Mouse (Mus musculus) heart, postnatal 4 days (tissue): ENCODE data around the gene Tmem178b. TPM values are rescaled to one million over a fixed set of nuclear protein-coding genes. Genes with fewer than 3 reads are reported as not detected.
A peak's percentile ranks its signal among the peaks of the same experiment; 100 is the strongest.

Source experiments
- DNase-seq: peaks from one replicate; pipeline ENCODE4 v3.0.0; 2021
- total RNA-seq, 2 experiments: library from RNA; stranded (reverse); gene quantifications; 2 replicates each; pipeline ENCODE4 v1.2.3; 2021

Gene Tmem178b
- total RNA-seq, result under 1 TPM; 0.16 to 0.29 TPM

GRCm38 (mm10) chr6:39872901-39873591 lies at the start of gene Tmem178b:
Gene Tmem178b, plus strand, starts transcription at chr6:39873271.
- DNase-seq, result peak; percentile 6

GRCm38 (mm10) chr6:39828736-39829135 lies 44.3 kb upstream of the Tmem178b start:
- DNase-seq, result peak; percentile 53

- DNase-seq, result no peak
Observed at GRCm38 (mm10) chr6:39843698-39844342, 29.3 kb upstream of the Tmem178b start.

GRCm38 (mm10) chr6:39847538-39847937 lies 25.5 kb upstream of the Tmem178b start:
- no peak for DNase-seq

GRCm38 (mm10) chr6:39848766-39849165 lies 24.3 kb upstream of the Tmem178b start:
- no peak for DNase-seq

- no peak for DNase-seq
Observed at GRCm38 (mm10) chr6:39849667-39850066, 23.4 kb upstream of the Tmem178b start.

- DNase-seq, result peak; percentile 23
Observed at GRCm38 (mm10) chr6:39870271-39871135, 2.6 kb upstream of the Tmem178b start.

- peak; percentile 73 for DNase-seq
Observed at GRCm38 (mm10) chr6:39871381-39872305, 1.4 kb upstream of the Tmem178b start.

GRCm38 (mm10) chr6:39872306-39872900 lies 668 bp upstream of the Tmem178b start:
- DNase-seq, result peak; percentile 6

- DNase-seq, result no peak
Observed at GRCm38 (mm10) chr6:39875186-39875585, 2.1 kb downstream of the Tmem178b start.

- no peak for DNase-seq
Observed at GRCm38 (mm10) chr6:39876444-39876843, 3.4 kb downstream of the Tmem178b start.

GRCm38 (mm10) chr6:39890811-39891210 lies 17.7 kb downstream of the Tmem178b start:
- DNase-seq, result no peak

GRCm38 (mm10) chr6:39896500-39896899 lies 23.4 kb downstream of the Tmem178b start:
- DNase-seq, result no peak

- DNase-seq, result peak; percentile 43
Observed at GRCm38 (mm10) chr6:39899231-39899630, 26.2 kb downstream of the Tmem178b start.

- DNase-seq, result no peak
Observed at GRCm38 (mm10) chr6:39903220-39903773, 30.2 kb downstream of the Tmem178b start.

- DNase-seq, result no peak
Observed at GRCm38 (mm10) chr6:39903845-39904244, 30.8 kb downstream of the Tmem178b start.

- no peak for DNase-seq
Observed at GRCm38 (mm10) chr6:39914956-39915355, 41.9 kb downstream of the Tmem178b start.

- no peak for DNase-seq
Observed at GRCm38 (mm10) chr6:39915636-39916281, 42.7 kb downstream of the Tmem178b start.

GRCm38 (mm10) chr6:39916514-39916913 lies 43.4 kb downstream of the Tmem178b start:
- no peak for DNase-seq

- DNase-seq, result no peak
Observed at GRCm38 (mm10) chr6:39917242-39917641, 44.2 kb downstream of the Tmem178b start.

- DNase-seq, result no peak
Observed at GRCm38 (mm10) chr6:39917729-39918128, 44.7 kb downstream of the Tmem178b start.
